Mouse (Mus musculus) embryonic facial prominence, embryonic 15.5 days (tissue): Measurements from ENCODE around the gene Eid3. TPM values are rescaled to one million over a fixed set of nuclear protein-coding genes. Genes with fewer than 3 reads are reported as not detected.

Experiments used
- ATAC-seq: fragments of 200-750 bp; cut with Nextera tagmentation; 2 replicates; pipeline ENCODE4 v1.8.0; 2017; ENCODE audit warnings: low read depth, moderate TSS enrichment; ENCODE audit not compliant: insufficient number of reproducible peaks, low FRiP score, low TSS enrichment
- H3K27ac ChIP-seq: fragments of 300-500 bp; sonication (generic); replicated peaks from 2 replicates; pipeline ENCODE4 v1.5.1; 2015; ENCODE audit warnings: mild to moderate bottlenecking, inconsistent platforms
- H3K27me3 ChIP-seq: fragments of 300-500 bp; sonication (generic); 2 replicates; pipeline ENCODE4 v1.6.1; 2015; ENCODE audit warnings: inconsistent platforms
- H3K36me3 ChIP-seq: fragments of 300-500 bp; sonication (generic); 2 replicates; pipeline ENCODE4 v1.6.1; 2015; ENCODE audit warnings: mild to moderate bottlenecking, inconsistent platforms
- H3K4me1 ChIP-seq: fragments of 300-500 bp; sonication (generic); 2 replicates; pipeline ENCODE4 v1.6.1; 2015; ENCODE audit warnings: inconsistent platforms
- H3K4me2 ChIP-seq: fragments of 300-500 bp; sonication (generic); replicated peaks from 2 replicates; pipeline ENCODE4 v1.6.1; 2015; ENCODE audit warnings: mild to moderate bottlenecking, inconsistent platforms
- H3K4me3 ChIP-seq: fragments of 300-500 bp; sonication (generic); replicated peaks from 2 replicates; pipeline ENCODE4 v1.5.1; 2015; ENCODE audit warnings: mild to moderate bottlenecking, inconsistent platforms
- H3K9ac ChIP-seq: fragments of 300-500 bp; sonication (generic); 2 replicates; pipeline ENCODE4 v1.6.1; 2015; ENCODE audit warnings: inconsistent platforms
- H3K9me3 ChIP-seq: fragments of 300-500 bp; sonication (generic); replicated peaks from 2 replicates; pipeline ENCODE4 v1.6.1; 2016; ENCODE audit warnings: inconsistent platforms
- WGBS: fragments of 180-500 bp; shearing (Covaris S2); methylation state at CpG from one replicate; pipeline ENCODE4 v1.1.7; 2015; 5-methylcytosine and 5-hydroxymethylcytosine counted together
- polyA plus RNA-seq: library from polyadenylated mRNA; unstranded; fragments of >200 nt; fragmentation: Nextera tagmentation; extraction: Ambion mirVana; gene quantifications from 2 replicates; pipeline ENCODE4 v1.2.1, GENCODE M21; 2015

Gene Eid3
- polyA plus RNA-seq, 1 experiment from 2014 or later = 0.65 TPM

- 63% methylated on average over 7 of the region's 7 CpGs for WGBS
Measured at GRCm38 (mm10) chr10:82891427-82891826, 25.0 kb downstream of the Eid3 start.

GRCm38 (mm10) chr10:82892442-82893055, 26.1 kb downstream of the Eid3 start:
- H3K4me3 ChIP-seq = no peak overlapping the region
- H3K9ac ChIP-seq = no peak overlapping the region
- 85% methylated on average over 9 of the region's 9 CpGs for WGBS
- no peak overlapping the region for H3K27ac ChIP-seq
- peaks cover 11% of the 10 kb centered on the region for H3K4me1 ChIP-seq
- H3K9me3 ChIP-seq = no peaks in the 10 kb centered on the region
- peaks cover 58% of the 10 kb centered on the region for H3K36me3 ChIP-seq
- no peak overlapping the region for H3K4me2 ChIP-seq
- no peaks in the 10 kb centered on the region for H3K27me3 ChIP-seq
- ATAC-seq = no peak

More at GRCm38 (mm10) chr10:82891427-82891826, 25.0 kb downstream of the Eid3 start:
- no peaks in the 10 kb centered on the region for H3K9me3 ChIP-seq
- no peaks in the 10 kb centered on the region for H3K27me3 ChIP-seq
- no peak overlapping the region for H3K9ac ChIP-seq
- no peak for ATAC-seq
- H3K4me2 ChIP-seq = no peak overlapping the region
- no peak overlapping the region for H3K27ac ChIP-seq
- H3K4me3 ChIP-seq = no peak overlapping the region
- H3K4me1 ChIP-seq = peaks cover 11% of the 10 kb centered on the region
- peaks cover 56% of the 10 kb centered on the region for H3K36me3 ChIP-seq

- ATAC-seq = no peak
- H3K27ac ChIP-seq = no peak overlapping the region
- no peaks in the 10 kb centered on the region for H3K9me3 ChIP-seq
- peaks cover 60% of the 10 kb centered on the region for H3K36me3 ChIP-seq
- no peak overlapping the region for H3K4me2 ChIP-seq
- no peak overlapping the region for H3K4me3 ChIP-seq
- H3K9ac ChIP-seq = no peak overlapping the region
- WGBS = 87% methylated on average over 18 of the region's 18 CpGs
- H3K4me1 ChIP-seq = peaks cover 11% of the 10 kb centered on the region
- H3K27me3 ChIP-seq = no peaks in the 10 kb centered on the region
Measured at GRCm38 (mm10) chr10:82893872-82894650, 27.6 kb downstream of the Eid3 start.

GRCm38 (mm10) chr10:82897936-82898335, 31.5 kb downstream of the Eid3 start:
- no peak overlapping the region for H3K4me2 ChIP-seq
- no peaks in the 10 kb centered on the region for H3K27me3 ChIP-seq
- no peak overlapping the region for H3K27ac ChIP-seq
- peaks cover 8% of the 10 kb centered on the region; the same call in 1 of the 2 replicates for H3K4me1 ChIP-seq
- peaks cover 39% of the 10 kb centered on the region for H3K36me3 ChIP-seq
- no peak for ATAC-seq
- no peak overlapping the region for H3K4me3 ChIP-seq
- H3K9ac ChIP-seq = no peak overlapping the region
- 84% methylated on average over 13 of the region's 13 CpGs for WGBS
- H3K9me3 ChIP-seq = no peaks in the 10 kb centered on the region

GRCm38 (mm10) chr10:82898893-82899292, 32.5 kb downstream of the Eid3 start:
- WGBS = 55% methylated on average over 7 of the region's 7 CpGs
- no peak for ATAC-seq
- no peak overlapping the region for H3K27ac ChIP-seq

GRCm38 (mm10) chr10:82899810-82900421, 33.5 kb downstream of the Eid3 start:
- H3K36me3 ChIP-seq = peaks cover 32% of the 10 kb centered on the region
- peaks cover 8% of the 10 kb centered on the region; the same call in 1 of the 2 replicates for H3K4me1 ChIP-seq
- no peak for ATAC-seq
- H3K4me3 ChIP-seq = no peak overlapping the region
- no peak overlapping the region for H3K9ac ChIP-seq
- H3K9me3 ChIP-seq = no peaks in the 10 kb centered on the region
- 0 out of 2 replicates have a peak overlapping the region, but pooled peaks have one; percentile 15 for H3K4me2 ChIP-seq
- no peak overlapping the region for H3K27ac ChIP-seq
- WGBS = 40% methylated on average over 16 of the region's 16 CpGs
- no peaks in the 10 kb centered on the region for H3K27me3 ChIP-seq

More at GRCm38 (mm10) chr10:82898893-82899292, 32.5 kb downstream of the Eid3 start:
- Histone ChIP-seq H3K9me3 (no peaks in the 10 kb centered on the region), H3K36me3 (peaks cover 36% of the 10 kb centered on the region), H3K4me1 (peaks cover 8% of the 10 kb centered on the region; the same call in 1 of the 2 replicates), H3K4me3 (no peak overlapping the region), H3K4me2 (no peak overlapping the region), H3K27me3 (no peaks in the 10 kb centered on the region), H3K9ac (no peak overlapping the region)

- Histone ChIP-seq H3K4me3 (no peak overlapping the region), H3K27ac (no peak overlapping the region), H3K27me3 (no peaks in the 10 kb centered on the region), H3K4me1 (peaks cover 8% of the 10 kb centered on the region; the same call in 1 of the 2 replicates), H3K4me2 (no peak overlapping the region), H3K9ac (no peak overlapping the region), H3K9me3 (no peaks in the 10 kb centered on the region), H3K36me3 (peaks cover 26% of the 10 kb centered on the region)
- ATAC-seq = no peak
- 37% methylated on average over 7 of the region's 7 CpGs for WGBS
Measured at GRCm38 (mm10) chr10:82900546-82900945, 34.1 kb downstream of the Eid3 start.

GRCm38 (mm10) chr10:82901436-82901835, 35.0 kb downstream of the Eid3 start:
- peak; percentile 51; the same call in 1 of the 2 replicates for ATAC-seq
- Histone ChIP-seq H3K27ac (no peak overlapping the region), H3K4me1 (peaks cover 8% of the 10 kb centered on the region; the same call in 1 of the 2 replicates), H3K27me3 (no peaks in the 10 kb centered on the region), H3K4me3 (no peak overlapping the region), H3K9ac (no peak overlapping the region), H3K36me3 (peaks cover 17% of the 10 kb centered on the region; the same call in 1 of the 2 replicates), H3K9me3 (no peaks in the 10 kb centered on the region), H3K4me2 (no peak overlapping the region)
- WGBS = 2% methylated on average over 7 of the region's 7 CpGs

GRCm38 (mm10) chr10:82908526-82908925, 42.1 kb downstream of the Eid3 start:
- Histone ChIP-seq H3K27ac (no peak overlapping the region), H3K9ac (no peak overlapping the region), H3K4me3 (no peak overlapping the region), H3K36me3 (no peaks in the 10 kb centered on the region), H3K27me3 (no peaks in the 10 kb centered on the region), H3K9me3 (no peaks in the 10 kb centered on the region), H3K4me1 (peaks cover 4% of the 10 kb centered on the region; the same call in 1 of the 2 replicates), H3K4me2 (peak overlapping the region; percentile 32; the same call in 1 of the 2 replicates)
- no peak for ATAC-seq
- 57% methylated on average over 7 of the region's 7 CpGs for WGBS

GRCm38 (mm10) chr10:82909382-82909781, 43.0 kb downstream of the Eid3 start:
- 12% methylated on average over 9 of the region's 9 CpGs for WGBS
- ATAC-seq = no peak
- Histone ChIP-seq H3K9ac (no peak overlapping the region), H3K4me1 (peaks cover 4% of the 10 kb centered on the region; the same call in 1 of the 2 replicates), H3K4me2 (peak overlapping the region; percentile 32; the same call in 1 of the 2 replicates), H3K36me3 (no peaks in the 10 kb centered on the region), H3K9me3 (no peaks in the 10 kb centered on the region), H3K4me3 (0 out of 2 replicates have a peak overlapping the region, but pooled peaks have one; percentile 6), H3K27ac (no peak overlapping the region), H3K27me3 (no peaks in the 10 kb centered on the region)

GRCm38 (mm10) chr10:82910198-82910597, 43.8 kb downstream of the Eid3 start:
- 63% methylated on average over 3 of the region's 3 CpGs for WGBS
- no peak overlapping the region for H3K27ac ChIP-seq
- H3K36me3 ChIP-seq = no peaks in the 10 kb centered on the region
- ATAC-seq = no peak
- no peak overlapping the region for H3K4me2 ChIP-seq
- no peak overlapping the region for H3K4me3 ChIP-seq
- H3K4me1 ChIP-seq = peaks cover 4% of the 10 kb centered on the region; the same call in 1 of the 2 replicates
- no peaks in the 10 kb centered on the region for H3K9me3 ChIP-seq
- H3K27me3 ChIP-seq = no peaks in the 10 kb centered on the region
- no peak overlapping the region for H3K9ac ChIP-seq
